Mouse (Mus musculus): ENCODE results near the gene Mdc1. TPM values are rescaled to one million over a fixed set of nuclear protein-coding genes. Genes with fewer than 3 reads are reported as not detected.

Gene Mdc1
- polyA plus RNA-seq, 1 experiment: 31.8 TPM

DNA sequence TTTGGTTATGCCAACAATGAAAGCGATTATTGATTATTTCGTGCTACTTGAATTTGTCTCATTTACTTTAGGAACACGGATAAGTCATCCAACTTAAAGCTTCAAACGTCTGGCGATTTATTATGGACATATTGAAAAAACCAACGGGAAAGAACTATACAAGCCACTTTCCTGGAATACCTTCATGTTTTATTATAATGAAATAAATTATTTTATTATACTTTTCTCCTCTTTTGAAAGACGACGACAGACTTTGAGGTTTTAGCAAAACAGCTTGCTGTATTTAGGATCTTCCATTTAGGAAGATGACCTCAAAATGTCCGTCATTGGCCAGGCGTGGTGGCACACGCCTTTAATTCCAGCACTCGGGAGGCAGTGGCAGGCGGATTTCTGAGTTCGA lies 754 bp upstream of the Mdc1 start:
- Histone ChIP-seq H3K27ac (ENCODE audit: insufficient read depth, low read length) (0 out of 2 replicates have a peak overlapping the region, but pooled peaks have one; percentile 28), H3K4me3 (ENCODE audit: insufficient read depth, low read length) (no peak overlapping the region), H3K4me1 (ENCODE audit: control insufficient read depth, insufficient read depth, low read length) (peaks cover 3% of the 10 kb centered on the region)
- TF ChIP-seq POLR2A (IDR thresholded peaks at IDR 0.05; ENCODE audit: low read depth, low read length) (no peak), CTCF (IDR thresholded peaks at IDR 0.05; ENCODE audit: borderline replicate concordance, insufficient read depth, low read length) (no peak)

DNA sequence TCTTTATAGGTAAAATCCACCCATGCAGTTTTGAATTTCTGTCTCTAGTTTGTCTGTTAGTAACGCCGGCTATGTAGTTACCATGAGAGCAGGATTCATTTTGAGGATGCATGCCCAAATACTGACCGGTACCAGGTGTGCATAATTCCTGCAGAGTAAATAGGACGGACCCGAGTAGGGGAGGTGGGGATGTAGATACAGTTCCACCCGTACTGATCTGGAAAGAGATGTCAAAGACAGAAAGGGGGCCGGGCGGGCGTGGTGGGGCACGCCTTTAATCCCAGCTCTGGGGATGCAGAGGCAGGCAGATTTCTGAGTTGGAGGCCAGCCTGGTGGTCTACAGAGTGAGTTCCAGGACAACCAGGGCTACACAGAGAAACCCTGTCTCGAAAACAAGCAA lies 691 bp downstream of the Mdc1 start:
- peak overlapping the region; percentile 44 for H3K27ac ChIP-seq (ENCODE audit: insufficient read depth, low read length)
- H3K4me1 ChIP-seq (ENCODE audit: control insufficient read depth, insufficient read depth, low read length): peaks cover 2% of the 10 kb centered on the region; the same call in 1 of the 2 replicates
- H3K4me3 ChIP-seq (ENCODE audit: insufficient read depth, low read length): peak overlapping the region; percentile 83
- TF ChIP-seq CTCF (IDR thresholded peaks at IDR 0.05; ENCODE audit: borderline replicate concordance, insufficient read depth, low read length): no peak
- TF ChIP-seq POLR2A (IDR thresholded peaks at IDR 0.05; ENCODE audit: low read depth, low read length): no peak

DNA sequence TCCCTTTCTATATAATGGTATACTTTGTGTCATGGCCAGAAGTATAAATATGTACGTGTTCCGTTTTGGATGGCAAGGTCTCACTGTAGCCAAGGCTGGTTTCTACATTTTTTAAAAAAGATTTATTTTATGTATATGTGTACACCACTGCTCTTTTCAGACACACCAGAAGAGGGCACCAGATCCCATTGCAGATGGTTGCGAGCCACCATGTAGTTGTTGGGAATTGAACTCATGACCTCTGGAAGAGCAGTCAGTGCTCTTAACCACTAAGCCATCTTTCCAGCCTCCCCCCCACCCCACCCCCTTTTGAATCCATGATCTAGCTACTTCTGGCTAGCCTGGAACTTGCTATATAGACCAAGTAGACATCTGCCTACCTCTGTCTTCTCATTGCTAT lies 2.2 kb downstream of the Mdc1 start:
- TF ChIP-seq POLR2A (IDR thresholded peaks at IDR 0.05; ENCODE audit: low read depth, low read length) (no peak), CTCF (IDR thresholded peaks at IDR 0.05; ENCODE audit: borderline replicate concordance, insufficient read depth, low read length) (no peak)
- Histone ChIP-seq H3K4me3 (ENCODE audit: insufficient read depth, low read length) (no peak overlapping the region), H3K27ac (ENCODE audit: insufficient read depth, low read length) (no peak overlapping the region), H3K4me1 (ENCODE audit: control insufficient read depth, insufficient read depth, low read length) (peaks cover 2% of the 10 kb centered on the region; the same call in 1 of the 2 replicates)

DNA sequence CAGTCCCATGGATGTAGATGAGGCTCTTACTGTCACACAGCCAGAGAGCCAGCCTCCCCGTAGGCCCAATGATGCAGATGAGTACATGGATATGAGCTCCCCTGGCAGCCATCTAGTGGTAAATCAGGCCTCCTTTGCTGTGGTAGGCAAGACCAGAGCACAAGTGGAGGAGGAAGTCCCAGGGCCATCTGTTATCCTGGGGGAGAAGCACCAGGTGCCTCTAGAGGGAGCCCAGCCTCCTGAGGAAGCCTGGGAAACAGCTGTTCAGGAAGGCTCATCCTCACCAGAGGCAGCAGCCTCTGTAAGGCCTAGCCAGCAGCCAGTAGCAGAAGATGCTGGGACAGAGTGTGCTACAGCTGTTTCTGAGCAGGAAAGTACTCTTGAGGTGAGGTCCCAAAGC lies 6.8 kb downstream of the Mdc1 start:
- Histone ChIP-seq H3K4me3 (ENCODE audit: insufficient read depth, low read length) (no peak overlapping the region), H3K27ac (ENCODE audit: insufficient read depth, low read length) (no peak overlapping the region), H3K4me1 (ENCODE audit: control insufficient read depth, insufficient read depth, low read length) (no peaks in the 10 kb centered on the region)
- no peak for TF ChIP-seq POLR2A (IDR thresholded peaks at IDR 0.05; ENCODE audit: low read depth, low read length)
- no peak for TF ChIP-seq CTCF (IDR thresholded peaks at IDR 0.05; ENCODE audit: borderline replicate concordance, insufficient read depth, low read length)

DNA sequence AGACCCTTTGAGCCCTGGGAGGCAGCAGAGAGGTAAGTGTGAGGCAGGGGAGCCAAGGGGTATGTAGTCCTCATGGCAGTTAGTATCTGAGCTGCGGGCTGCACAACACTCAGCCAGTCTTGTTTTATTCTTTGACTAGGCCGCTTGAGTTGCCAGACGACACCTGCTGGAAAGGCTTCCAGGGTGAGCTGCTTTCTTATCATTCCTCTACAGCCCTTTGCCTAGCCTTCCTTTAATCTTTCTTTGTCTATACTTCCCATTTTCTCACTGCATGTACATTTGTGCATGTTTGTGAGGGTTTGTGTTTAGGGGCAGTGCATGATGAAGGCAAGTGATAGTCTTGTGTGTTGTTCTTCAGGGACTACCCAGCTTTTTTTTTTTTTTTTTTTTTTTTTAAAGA lies 9.7 kb downstream of the Mdc1 start:
- Histone ChIP-seq H3K4me1 (ENCODE audit: control insufficient read depth, insufficient read depth, low read length) (no peaks in the 10 kb centered on the region), H3K4me3 (ENCODE audit: insufficient read depth, low read length) (no peak overlapping the region), H3K27ac (ENCODE audit: insufficient read depth, low read length) (no peak overlapping the region)
- TF ChIP-seq CTCF (IDR thresholded peaks at IDR 0.05; ENCODE audit: borderline replicate concordance, insufficient read depth, low read length): no peak
- TF ChIP-seq POLR2A (IDR thresholded peaks at IDR 0.05; ENCODE audit: low read depth, low read length): no peak

DNA sequence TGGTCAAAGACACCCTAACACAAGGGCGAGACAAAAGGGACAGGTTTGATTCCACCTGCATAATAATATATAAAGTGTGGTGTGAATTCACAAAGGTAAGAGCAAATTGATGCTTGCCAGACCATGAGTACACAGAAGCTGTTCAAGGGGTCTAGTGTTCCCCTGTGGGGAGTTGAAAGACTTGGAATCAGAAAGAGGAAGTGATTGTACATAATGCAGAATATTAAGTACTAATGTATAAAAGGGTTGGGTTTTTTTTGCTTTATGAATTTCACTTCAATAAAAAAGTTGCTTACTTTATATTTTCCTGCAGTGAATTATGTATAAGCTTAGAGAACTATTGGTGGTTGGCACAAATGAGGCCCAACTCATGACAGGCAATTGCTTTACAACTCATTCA lies 18.1 kb downstream of the Mdc1 start:
- Histone ChIP-seq H3K4me3 (ENCODE audit: insufficient read depth, low read length) (no peak overlapping the region), H3K27ac (ENCODE audit: insufficient read depth, low read length) (no peak overlapping the region), H3K4me1 (ENCODE audit: control insufficient read depth, insufficient read depth, low read length) (peaks cover 5% of the 10 kb centered on the region)
- no peak for TF ChIP-seq CTCF (IDR thresholded peaks at IDR 0.05; ENCODE audit: borderline replicate concordance, insufficient read depth, low read length)
- TF ChIP-seq POLR2A (IDR thresholded peaks at IDR 0.05; ENCODE audit: low read depth, low read length): no peak

DNA sequence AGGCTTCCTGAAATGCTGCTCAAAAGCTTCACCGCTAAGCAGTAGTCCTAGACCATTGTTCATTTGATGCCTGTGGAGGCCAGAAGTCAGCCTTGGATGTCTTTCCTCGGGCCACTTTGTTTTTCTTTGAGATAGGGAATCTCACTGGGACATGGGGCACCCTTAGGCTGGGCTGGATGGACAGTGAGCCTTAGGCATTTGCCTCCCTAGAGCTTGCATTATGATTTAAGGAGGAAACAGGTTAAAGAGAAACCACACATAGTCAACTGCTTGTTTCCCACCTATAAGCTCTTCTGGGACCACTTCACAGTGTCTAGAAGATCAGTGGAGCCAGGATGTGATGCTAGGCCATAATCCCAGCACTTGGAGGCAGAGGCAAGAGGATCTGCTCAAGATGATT lies 18.5 kb downstream of the Mdc1 start:
- H3K4me3 ChIP-seq (ENCODE audit: insufficient read depth, low read length): no peak overlapping the region
- peaks cover 9% of the 10 kb centered on the region for H3K4me1 ChIP-seq (ENCODE audit: control insufficient read depth, insufficient read depth, low read length)
- H3K27ac ChIP-seq (ENCODE audit: insufficient read depth, low read length): no peak overlapping the region

DNA sequence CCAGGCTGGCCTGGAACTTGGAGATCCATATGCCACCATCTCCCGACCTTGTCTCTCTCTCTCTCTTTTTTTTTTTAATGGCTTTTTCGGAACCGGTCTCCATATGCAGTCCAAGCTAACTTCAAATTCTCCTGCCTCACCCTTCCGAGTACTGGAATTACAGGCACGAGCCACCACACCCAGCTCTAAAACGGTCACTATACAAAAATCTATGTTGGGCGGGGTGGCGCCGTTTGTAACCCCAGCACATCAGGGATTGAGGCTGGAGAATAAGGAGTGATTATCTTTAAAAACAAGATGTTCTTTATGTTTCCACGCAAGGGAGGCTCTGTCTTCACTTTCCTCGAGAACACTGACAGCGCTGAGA lies 19.5 kb downstream of the Mdc1 start:
- Histone ChIP-seq H3K4me1 (ENCODE audit: control insufficient read depth, insufficient read depth, low read length) (peaks cover 12% of the 10 kb centered on the region), H3K4me3 (ENCODE audit: insufficient read depth, low read length) (0 out of 2 replicates have a peak overlapping the region, but pooled peaks have one; percentile 70), H3K27ac (ENCODE audit: insufficient read depth, low read length) (peak overlapping the region; percentile 77)
- TF ChIP-seq CTCF (IDR thresholded peaks at IDR 0.05; ENCODE audit: borderline replicate concordance, insufficient read depth, low read length): no peak
- TF ChIP-seq POLR2A (IDR thresholded peaks at IDR 0.05; ENCODE audit: low read depth, low read length): no peak; the same call in 1 of the 2 replicates

More for the DNA sequence above, 18.5 kb downstream of the Mdc1 start:
- TF ChIP-seq CTCF (IDR thresholded peaks at IDR 0.05; ENCODE audit: borderline replicate concordance, insufficient read depth, low read length): no peak
- no peak for TF ChIP-seq POLR2A (IDR thresholded peaks at IDR 0.05; ENCODE audit: low read depth, low read length)

DNA sequence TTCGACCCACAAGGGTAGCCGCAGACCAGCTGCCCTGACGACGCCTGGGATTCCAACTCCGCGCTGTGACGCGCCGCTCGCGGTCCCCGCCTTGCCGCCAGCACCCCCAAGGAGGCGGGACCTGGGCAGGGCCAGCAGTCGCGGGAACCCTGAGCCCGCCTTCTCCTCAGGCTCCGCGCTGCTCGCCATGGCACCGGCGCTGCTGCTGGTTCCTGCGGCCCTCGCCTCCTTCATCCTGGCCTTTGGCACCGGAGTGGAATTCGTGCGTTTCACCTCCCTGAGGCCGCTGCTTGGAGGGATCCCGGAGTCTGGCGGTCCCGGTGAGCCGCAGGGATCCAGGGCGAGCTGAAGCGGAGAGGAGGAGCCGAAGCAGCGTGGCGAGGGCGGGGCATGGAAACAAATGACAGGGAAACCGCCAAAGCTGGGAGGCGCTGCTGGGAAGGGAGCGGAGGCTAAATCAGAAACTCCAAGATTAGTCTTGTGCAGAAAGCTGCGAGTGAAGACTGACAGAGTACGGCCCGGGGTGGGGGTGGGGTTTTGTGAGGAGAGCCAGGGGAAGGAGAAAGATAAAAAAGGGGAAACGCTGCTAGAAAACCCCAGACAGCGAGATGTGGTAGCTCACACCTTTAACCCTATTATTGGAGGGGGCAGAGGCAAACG lies 20.0 kb downstream of the Mdc1 start, which contains the start of gene Nrm:
TSS of gene Nrm (plus strand) at position 121 of the 660 bp plus-strand sequence.
- Histone ChIP-seq H3K4me3 (ENCODE audit: insufficient read depth, low read length) (peak within 1 kb of the TSS; percentile 70), H3K27ac (ENCODE audit: insufficient read depth, low read length) (peak within 1 kb of the TSS; percentile 81), H3K4me1 (ENCODE audit: control insufficient read depth, insufficient read depth, low read length) (peaks cover 12% of the 10 kb centered on the region)
- TF ChIP-seq POLR2A (IDR thresholded peaks at IDR 0.05; ENCODE audit: low read depth, low read length): peak; percentile 76
- TF ChIP-seq CTCF (IDR thresholded peaks at IDR 0.05; ENCODE audit: borderline replicate concordance, insufficient read depth, low read length): no peak; the same call in 1 of the 2 replicates

DNA sequence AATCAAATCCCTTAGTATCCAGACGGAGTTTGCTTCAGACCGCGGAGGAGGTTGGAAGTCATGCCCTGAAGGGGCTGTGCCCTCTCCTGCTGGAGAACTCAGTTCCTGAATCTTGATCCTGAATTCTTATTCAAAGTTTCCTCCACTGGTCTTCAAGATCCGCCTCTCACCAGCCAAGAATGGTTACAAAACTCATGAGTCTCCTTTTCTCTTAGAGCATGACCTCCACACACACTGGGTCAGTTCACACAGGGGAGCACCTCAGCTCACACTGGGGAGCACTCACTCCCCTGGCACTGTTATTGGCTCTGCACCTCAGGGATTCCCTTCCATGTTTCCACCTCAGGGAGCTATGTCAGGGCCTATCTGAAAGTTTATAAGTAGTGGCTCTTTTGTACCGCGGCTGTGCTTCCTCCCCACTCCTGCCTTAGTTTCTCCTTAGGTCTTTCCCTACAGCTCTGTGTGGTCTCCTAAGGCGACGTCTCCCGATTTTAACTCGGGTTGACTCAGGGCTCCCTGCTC lies 23.6 kb downstream of the Mdc1 start:
- Histone ChIP-seq H3K27ac (ENCODE audit: insufficient read depth, low read length) (peak overlapping the region; percentile 99), H3K4me3 (ENCODE audit: insufficient read depth, low read length) (peak overlapping the region; percentile 95), H3K4me1 (ENCODE audit: control insufficient read depth, insufficient read depth, low read length) (peaks cover 12% of the 10 kb centered on the region)
- TF ChIP-seq CTCF (IDR thresholded peaks at IDR 0.05; ENCODE audit: borderline replicate concordance, insufficient read depth, low read length) (no peak), POLR2A (IDR thresholded peaks at IDR 0.05; ENCODE audit: low read depth, low read length) (peak; percentile 46; the same call in 1 of the 2 replicates)

Measured in embryonic fibroblast, embryonic 13.5 days (primary cell).